Mouse (Mus musculus) ES-CJ7 (cell line): ENCODE data around the gene Pfdn6.

Experiments used
- DNase-seq: peaks from one replicate; pipeline ENCODE4 v3.0.0; 2011; ENCODE audit warnings: low read depth, low spot score

Pfdn6 gene

GRCm38 (mm10) chr17:33940206-33940805 is at the start of gene Pfdn6, which contains the start of gene Wdr46:
Gene Pfdn6 (minus strand): TSS chr17:33940343.
Gene Wdr46 (plus strand): TSS chr17:33940660.
- DNase-seq: peak; percentile 92

- DNase-seq: peak; percentile 72
These were observed 42.0 kb upstream of the Pfdn6 start for GRCm38 (mm10) chr17:33982136-33982535.

- DNase-seq: peak; percentile 99
These were observed 41.2 kb upstream of the Pfdn6 start for GRCm38 (mm10) chr17:33981192-33981909.

GRCm38 (mm10) chr17:33980181-33981035 is 40.3 kb upstream of the Pfdn6 start:
- peak; percentile 71 for DNase-seq

- DNase-seq: no peak
These were observed 39.4 kb upstream of the Pfdn6 start for GRCm38 (mm10) chr17:33979512-33980050.

DNA sequence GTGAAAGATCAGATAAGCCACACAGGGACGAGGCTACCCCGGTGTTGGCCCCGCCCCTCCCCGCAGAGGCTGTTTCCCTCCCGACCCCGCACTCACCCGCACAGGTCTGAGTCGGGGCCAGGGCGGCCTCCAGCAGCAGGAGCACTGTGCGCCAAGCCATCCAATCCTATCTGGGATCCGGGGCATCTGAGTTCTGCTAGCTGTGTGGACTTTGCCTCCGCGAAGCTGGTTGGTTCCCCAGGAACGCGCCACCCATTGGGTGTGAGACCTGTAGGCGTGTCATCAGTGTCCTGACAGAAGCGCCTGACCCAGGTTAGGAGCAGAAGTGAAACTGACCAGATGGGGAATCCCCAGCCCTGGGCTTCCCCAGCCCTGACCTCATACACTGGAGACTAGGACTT is 38.5 kb upstream of the Pfdn6 start:
- DNase-seq: peak; percentile 68

GRCm38 (mm10) chr17:33977861-33978557 is 37.9 kb upstream of the Pfdn6 start:
- DNase-seq: no peak

GRCm38 (mm10) chr17:33973572-33973971 is 33.4 kb upstream of the Pfdn6 start:
- DNase-seq: no peak

DNA sequence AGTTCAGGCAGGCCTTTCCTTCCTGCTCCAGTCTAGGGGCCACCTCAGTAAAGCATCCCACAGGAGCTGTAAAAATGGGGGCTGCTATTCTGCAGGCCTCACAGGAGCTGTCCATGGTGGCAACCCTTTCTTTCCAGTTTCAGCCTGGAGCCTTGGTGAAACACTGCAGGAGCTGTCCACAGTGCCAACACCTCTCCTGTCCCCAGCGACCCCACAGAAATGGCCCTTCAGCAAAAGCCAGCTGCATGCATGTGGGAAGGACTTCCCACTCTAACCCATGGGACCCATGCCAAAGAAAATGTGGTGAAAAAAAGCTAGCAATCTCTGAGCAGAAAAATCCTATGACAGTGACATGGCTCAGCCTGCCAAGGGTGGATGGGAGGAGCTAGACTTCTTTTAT is 32.5 kb upstream of the Pfdn6 start:
- peak; percentile 53 for DNase-seq

DNA sequence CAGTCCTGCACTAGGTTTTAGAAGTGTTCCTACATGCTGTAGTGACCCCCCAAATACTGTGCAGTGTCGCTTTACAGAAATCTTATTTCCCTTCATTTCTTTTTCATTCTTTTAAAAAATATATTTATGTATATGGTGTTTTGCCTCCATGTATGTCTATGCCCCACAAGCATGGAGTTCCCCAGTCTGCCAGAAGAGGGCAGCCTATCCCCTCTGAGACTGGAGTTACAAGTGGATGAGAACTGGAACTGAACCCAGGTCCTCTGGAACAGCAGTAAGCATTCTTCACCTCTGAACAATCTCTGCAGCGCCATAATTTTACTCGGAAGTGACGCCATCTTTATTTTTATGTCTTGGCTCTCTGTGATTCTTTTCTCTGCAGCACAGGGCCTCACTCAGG is 29.3 kb upstream of the Pfdn6 start:
- peak; percentile 75 for DNase-seq

DNA sequence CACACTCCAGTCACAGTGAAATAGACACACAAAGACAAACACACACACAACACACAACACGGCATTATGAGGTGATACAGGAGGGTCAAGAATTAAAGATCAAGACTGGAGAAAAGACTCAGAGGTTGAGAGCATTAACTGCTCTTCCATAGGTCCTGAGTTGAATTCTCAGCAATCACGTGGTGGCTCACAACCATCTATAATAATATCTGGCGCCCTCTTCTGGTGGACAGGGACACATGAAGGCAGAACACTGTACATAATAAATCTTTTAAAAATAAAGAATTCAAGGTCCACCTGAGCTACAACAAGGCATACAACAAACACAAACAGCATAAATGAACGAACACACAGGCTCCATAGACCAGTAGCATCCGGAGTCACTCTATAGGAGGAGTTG is 28.8 kb upstream of the Pfdn6 start:
- DNase-seq: peak; percentile 87

DNA sequence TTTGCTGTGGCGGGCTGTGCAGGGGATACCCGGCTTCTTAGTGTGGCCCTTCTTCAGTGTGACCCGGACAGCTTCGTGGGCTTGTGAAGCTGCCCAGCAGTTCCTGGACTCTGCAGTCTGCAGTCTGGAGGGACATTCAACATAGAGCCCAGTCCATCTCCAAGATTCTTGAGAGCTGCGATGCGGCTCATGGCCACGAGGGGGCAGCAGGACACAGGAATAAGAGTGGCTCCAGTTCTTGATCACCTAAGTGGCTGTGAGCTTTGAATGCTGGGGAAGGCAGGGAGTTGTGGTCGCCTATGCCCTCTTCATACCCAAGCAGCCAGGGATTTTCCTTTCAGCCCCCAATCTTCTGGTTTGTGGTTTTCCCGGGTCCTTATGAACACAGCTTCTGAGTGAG is 28.3 kb upstream of the Pfdn6 start:
- peak; percentile 84 for DNase-seq

DNA sequence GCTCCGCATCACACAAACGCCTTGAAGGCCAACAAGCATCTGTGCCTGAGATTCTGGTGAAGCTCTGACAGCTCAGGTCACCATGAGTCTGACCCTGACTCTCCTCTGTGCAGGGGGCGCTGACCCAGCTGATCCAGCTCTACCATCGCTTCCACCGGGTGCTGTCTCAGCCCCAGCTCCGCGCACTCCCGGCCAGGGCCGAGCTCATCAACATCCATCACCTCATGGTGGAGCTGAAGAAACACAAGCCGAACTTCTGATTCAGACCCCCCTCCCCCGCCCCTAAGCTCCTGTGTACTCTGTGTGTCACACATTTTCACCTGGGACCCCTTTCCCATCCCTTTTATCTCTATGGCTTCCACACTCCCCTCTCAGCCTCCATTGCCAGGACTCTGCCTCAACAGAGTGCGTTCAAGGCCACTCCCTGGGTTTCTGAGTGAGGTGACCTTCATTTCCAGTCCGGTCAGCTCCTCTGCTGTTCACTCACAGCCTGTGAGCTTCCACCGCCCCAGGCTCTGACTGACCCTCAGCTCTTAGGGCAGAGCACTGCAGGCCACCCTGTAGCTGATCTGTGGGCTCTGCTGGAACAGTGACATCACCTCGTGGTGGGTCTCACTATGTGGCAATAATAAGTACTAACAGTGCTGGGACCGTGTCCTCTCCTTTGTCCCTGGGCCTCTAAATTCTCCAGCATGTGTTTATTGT is 25.9 kb upstream of the Pfdn6 start:
- no peak for DNase-seq

GRCm38 (mm10) chr17:33965082-33965845 is 25.1 kb upstream of the Pfdn6 start:
- no peak for DNase-seq

DNA sequence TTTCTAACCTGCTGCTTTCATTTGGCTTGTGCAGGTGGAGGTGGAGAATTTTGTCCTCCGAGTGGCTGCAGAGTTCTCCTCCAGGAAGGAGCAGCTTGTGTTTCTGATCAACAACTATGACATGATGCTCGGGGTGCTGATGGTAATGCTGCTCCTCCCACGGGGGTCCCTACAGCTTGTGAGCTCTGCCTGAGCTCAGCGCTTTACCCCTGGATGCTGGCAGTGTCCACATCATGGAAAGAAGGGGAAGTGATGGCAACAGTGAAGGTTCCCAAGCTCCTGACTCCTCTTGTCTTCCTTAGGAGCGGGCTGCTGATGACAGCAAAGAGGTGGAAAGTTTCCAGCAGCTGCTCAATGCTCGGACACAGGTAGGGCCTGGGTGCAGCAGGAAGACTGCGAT is 22.7 kb upstream of the Pfdn6 start:
- DNase-seq: no peak

DNA sequence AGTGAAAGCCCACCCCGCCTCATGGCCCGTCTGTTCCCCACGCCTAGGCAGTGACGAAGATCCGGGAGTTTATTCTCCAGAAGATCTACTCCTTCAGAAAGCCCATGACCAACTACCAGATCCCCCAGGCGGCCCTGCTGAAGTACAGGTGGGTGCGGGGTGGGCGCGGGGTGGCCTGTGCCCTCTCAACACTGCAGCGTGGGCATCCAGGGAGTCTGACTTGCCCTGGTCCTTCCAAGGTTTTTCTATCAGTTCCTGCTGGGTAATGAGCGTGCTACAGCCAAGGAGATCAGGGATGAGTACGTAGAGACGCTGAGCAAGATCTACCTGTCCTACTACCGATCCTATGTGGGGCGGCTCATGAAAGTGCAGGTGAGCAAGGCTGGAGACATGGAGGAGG is 19.8 kb upstream of the Pfdn6 start:
- DNase-seq: no peak

DNA sequence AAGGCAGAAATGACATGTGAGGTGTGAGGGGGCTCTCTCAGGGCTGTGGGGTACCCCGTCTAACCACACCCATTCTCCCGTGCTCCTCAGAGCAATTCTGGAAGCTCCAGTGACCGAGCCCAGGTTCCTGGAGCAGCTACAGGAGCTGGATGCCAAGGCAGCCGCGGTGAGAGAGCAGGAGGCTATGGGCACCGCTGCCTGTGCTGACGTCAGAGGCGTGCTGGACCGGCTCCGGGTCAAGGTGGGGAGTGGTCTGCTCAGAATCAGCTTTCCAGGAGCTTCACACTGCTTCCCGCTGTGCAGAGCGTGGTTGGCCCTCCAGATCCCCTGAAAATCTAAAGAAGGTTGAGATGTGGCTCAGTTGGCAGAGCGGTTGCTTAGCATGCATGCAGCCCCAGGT is 19.0 kb upstream of the Pfdn6 start:
- no peak for DNase-seq

- no peak for DNase-seq
These were observed 18.3 kb upstream of the Pfdn6 start for GRCm38 (mm10) chr17:33958451-33958850.

- no peak for DNase-seq
These were observed 17.4 kb upstream of the Pfdn6 start for GRCm38 (mm10) chr17:33957493-33957892.

DNA sequence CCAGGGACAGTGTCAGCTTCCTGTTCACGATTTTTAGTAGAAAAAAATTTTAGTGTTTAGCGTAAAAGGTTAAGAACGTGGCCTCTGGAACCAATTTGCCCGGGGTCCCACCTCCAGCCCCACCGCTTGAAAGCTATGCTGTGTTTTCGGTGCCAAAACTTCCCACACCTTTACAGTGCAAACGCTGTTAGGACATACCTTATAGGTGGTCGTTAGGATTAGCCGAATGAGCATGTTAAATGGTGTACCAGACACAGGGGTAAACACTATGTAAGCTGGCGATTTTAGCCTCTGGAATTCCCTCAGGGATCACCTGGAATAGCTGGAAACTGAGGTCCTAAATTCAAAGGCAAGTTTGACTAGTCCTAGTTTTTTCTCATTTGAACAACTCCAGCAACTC is 16.2 kb upstream of the Pfdn6 start:
- DNase-seq: no peak
